Mouse (Mus musculus) bone marrow, adult 2 months (tissue): ENCODE data around the gene Wfdc1.

ENCODE experiments used
- CTCF ChIP-seq: fragments of 200-500 bp; IDR thresholded peaks from 2 replicates; pipeline ENCODE4 v1.5.1; 2011; ENCODE audit warnings: low read length, control low read depth; ENCODE audit not compliant: control insufficient read depth, insufficient read depth
- POLR2A ChIP-seq: fragments of 200-500 bp; IDR thresholded peaks from 2 replicates; pipeline ENCODE4 v1.6.1; 2011; ENCODE audit warnings: low read depth, mild to moderate bottlenecking, control low read depth, low read length, borderline replicate concordance; ENCODE audit not compliant: control insufficient read depth

GRCm38 (mm10) chr8:119690602-119691001 is 24.4 kb downstream of the Wfdc1 start:
- TF ChIP-seq POLR2A (no peak), CTCF (no peak)
